Mouse (Mus musculus) heart, postnatal 14 days (tissue): ENCODE results near the gene Arhgap18. TPM values are rescaled to one million over a fixed set of nuclear protein-coding genes. Genes with fewer than 3 reads are reported as not detected.
"Not testable (repeated sequence)": the region's sequence is repeated elsewhere in the genome, so short reads cannot be mapped to it uniquely, and the experiment has no call there.

Experiments used
- DNase-seq, 2 experiments: peaks; one replicate each; pipeline ENCODE4 v3.0.0; 2021 to 2022
- intact Hi-C: fragments of 180-260 bp; cut with DNase I; formaldehyde crosslinking; loops from one replicate; pipeline ENCODE4 v1.15.1; 2025
- total RNA-seq, 2 experiments: library from RNA; stranded (reverse); gene quantifications; 2 replicates each; pipeline ENCODE4 v1.2.3; 2021

The Arhgap18 gene
- total RNA-seq, 2 experiments from 2014 or later: 27.6 to 27.8 TPM

DNA sequence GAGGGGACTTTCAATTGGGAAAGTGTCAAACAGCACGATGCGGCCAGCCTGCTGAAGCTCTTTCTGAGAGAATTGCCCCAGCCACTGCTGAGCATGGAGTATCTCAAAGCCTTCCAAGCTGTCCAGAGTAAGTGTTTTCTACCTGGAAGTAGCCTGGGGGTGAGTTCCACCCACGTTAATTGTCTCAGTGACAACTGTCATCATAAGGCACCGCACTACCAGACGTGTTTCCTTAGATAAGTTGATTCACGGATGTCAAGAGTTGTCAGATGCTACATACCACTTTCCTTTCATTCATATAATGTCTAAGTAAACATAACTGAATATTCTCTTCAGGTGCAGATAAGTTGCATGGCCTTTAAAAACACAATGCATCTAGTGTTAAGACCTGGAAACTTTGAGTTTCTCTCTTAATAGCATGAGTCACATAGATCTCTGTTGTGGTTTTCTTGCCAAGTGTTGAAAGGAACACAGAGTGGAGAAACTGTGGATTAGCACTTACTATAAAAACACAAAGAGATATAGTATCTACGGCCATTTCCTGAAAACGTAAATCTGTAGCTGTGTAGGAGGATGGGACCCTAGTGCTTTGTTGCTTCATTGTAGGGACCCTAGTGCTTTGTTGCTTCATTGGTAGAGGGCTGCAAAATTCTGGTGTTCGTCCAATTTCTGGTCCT is 125.8 kb downstream of the Arhgap18 start:
- DNase-seq: no peak

DNA sequence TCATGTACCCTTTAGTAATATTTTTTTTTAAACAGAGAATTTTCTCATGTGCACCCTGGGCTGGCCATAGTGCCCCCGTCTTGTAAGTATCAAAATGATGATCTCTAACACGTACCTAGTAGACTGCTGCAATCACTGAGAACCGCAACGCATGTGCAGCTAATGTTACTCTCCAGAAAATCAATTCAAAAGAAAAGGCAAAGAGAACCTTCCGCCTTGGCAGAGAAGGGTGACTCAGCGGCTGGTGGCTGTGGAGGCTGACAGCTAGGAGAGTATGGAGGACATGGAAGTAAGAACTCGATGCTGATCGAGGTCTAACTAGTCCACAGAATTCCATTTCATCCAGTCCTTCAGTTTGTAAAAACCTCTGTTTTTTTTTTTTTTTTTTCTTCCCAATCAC is 131.7 kb downstream of the Arhgap18 start:
- intact Hi-C loops: loop anchor here (10.0 kb wide), 1 partner anchor 390 kb away; no protein-coding TSS in a partner anchor
- no peak for DNase-seq

More for the DNA sequence above, 125.8 kb downstream of the Arhgap18 start:
- intact Hi-C loops: no loop called here

- intact Hi-C loops: loop anchor here (2.0 to 10.0 kb wide), 2 partner anchors 136 to 394 kb away; partner anchors contain the start of gene Arhgap18
Observed at GRCm38 (mm10) chr10:26889226-26889625, 136.0 kb downstream of the Arhgap18 start.

GRCm38 (mm10) chr10:26889754-26890153 is 136.5 kb downstream of the Arhgap18 start:
- no peak for DNase-seq
- intact Hi-C loops: loop anchor here (1.0 to 10.0 kb wide), 4 partner anchors 137 to 517 kb away; partner anchors contain the start of gene Arhgap18

More at GRCm38 (mm10) chr10:26889226-26889625, 136.0 kb downstream of the Arhgap18 start:
- no peak for DNase-seq

DNA sequence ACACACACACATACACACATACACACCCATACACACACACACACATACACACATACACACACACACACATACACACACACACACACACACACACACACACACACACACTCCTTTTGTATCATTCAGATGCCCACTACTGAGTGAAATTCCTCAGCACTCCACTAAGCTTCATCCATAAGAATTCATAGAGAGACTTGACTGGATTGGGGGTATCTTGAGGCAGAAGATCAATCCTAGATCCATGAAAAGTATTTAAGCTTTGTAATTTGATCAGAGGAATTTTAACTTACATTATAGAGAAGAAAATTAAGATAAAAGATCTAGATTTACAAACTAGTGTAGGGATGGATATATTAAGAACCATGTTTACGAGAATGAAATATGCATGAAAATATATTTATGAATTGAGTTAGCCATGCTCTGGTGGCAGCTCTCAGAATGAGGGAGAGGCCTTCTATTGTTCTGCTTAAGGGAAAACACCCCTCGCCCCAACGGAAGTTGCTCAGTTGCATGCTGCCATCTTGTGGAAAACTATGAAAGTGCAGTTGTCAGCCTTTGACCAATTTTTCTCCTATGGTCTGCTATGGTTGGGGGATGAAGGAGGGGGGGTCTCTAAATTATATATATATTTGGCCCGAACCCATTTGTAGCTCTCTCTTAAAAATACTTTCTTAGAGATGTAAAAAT is 137.2 kb downstream of the Arhgap18 start:
- DNase-seq: peak; percentile 68 to 81
- intact Hi-C loops: loop anchor here (1.0 to 5.0 kb wide), 2 partner anchors 178 to 518 kb away; no protein-coding TSS in a partner anchor

- DNase-seq: no peak
- intact Hi-C loops: loop anchor here (5.0 kb wide), 1 partner anchor 521 kb away; no protein-coding TSS in a partner anchor
Observed at GRCm38 (mm10) chr10:26893091-26893490, 139.9 kb downstream of the Arhgap18 start.

GRCm38 (mm10) chr10:26895726-26896125 is 142.5 kb downstream of the Arhgap18 start:
- intact Hi-C loops: no loop called here
- no peak for DNase-seq

- intact Hi-C loops: no loop called here
- DNase-seq: no peak
Observed at GRCm38 (mm10) chr10:26900426-26900825, 147.2 kb downstream of the Arhgap18 start.

- intact Hi-C loops: no loop called here
- DNase-seq: no peak
Observed at GRCm38 (mm10) chr10:26903781-26904180, 150.6 kb downstream of the Arhgap18 start.

DNA sequence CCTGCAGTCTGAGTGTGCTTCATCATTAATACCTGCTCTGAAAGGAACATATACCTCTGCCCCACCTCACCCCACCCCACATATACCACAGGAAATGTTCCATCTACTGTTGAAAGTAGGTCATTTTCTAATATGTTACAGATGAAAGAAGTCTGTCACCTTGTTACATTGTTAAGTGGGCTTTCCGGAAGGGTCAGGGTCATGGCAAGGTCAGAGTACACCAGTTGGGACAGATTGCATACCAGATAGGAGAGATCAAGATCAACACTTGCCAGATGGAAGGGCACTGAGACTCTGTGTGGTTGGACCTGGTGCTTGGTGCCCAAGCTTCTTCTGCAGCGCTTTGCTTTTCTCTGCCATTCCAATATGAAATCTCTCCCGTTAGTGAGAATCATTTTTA is 158.0 kb downstream of the Arhgap18 start:
- no peak for DNase-seq
- intact Hi-C loops: no loop called here

DNA sequence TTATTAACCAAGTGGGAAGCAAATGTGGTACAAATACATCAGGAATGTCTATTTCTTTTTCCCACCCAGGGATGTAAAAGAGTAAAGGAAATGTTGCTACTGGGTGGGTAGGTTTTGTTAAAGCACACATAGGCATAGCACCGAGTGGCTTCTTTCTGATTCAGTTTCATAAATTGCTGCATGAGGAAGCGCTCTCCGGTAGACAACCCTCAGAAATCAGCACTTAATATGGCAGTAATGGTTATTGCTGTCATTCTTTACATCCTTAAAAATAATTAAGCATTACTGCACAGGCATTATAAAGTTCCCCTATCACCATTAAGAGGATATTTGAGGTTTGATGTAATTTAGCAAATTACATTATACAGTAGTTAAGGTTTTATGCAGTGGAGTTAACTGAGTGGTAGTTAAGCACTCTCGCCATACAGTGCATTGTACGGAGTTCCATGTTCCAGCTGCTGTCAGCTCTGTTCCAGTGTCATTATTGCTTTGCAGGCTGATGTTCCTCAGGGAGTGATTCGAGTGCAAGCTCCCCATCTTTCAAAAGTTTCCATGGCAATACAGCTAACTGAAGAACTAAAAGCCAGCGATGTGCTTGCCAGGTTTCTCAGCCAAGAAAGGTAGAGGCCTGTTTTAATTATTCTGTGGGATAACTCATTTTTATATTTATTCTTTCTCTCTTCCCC is 159.0 kb downstream of the Arhgap18 start:
- intact Hi-C loops: no loop called here

DNA sequence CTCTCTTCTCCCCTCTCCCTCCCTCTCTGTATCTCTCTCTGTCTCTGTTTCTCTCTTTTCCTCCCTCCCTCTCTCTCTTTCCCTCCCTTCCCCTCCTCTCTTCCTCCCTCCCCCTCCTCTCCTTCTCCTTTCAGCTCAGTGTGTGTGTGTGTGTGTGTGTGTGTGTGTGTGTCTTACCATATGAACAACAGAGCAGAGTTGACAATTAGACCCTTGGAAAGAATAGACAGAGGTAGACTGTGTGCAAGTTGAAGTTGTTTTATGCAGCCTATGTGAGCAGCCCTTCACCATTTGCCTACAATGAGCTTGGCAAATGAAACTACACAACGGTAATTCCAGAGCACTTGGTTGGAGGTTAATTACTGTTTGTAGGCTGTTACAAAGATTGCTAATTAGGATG is 159.6 kb downstream of the Arhgap18 start:
- intact Hi-C loops: no loop called here
- DNase-seq: no peak

More for the DNA sequence above, 159.0 kb downstream of the Arhgap18 start:
- DNase-seq: no peak

DNA sequence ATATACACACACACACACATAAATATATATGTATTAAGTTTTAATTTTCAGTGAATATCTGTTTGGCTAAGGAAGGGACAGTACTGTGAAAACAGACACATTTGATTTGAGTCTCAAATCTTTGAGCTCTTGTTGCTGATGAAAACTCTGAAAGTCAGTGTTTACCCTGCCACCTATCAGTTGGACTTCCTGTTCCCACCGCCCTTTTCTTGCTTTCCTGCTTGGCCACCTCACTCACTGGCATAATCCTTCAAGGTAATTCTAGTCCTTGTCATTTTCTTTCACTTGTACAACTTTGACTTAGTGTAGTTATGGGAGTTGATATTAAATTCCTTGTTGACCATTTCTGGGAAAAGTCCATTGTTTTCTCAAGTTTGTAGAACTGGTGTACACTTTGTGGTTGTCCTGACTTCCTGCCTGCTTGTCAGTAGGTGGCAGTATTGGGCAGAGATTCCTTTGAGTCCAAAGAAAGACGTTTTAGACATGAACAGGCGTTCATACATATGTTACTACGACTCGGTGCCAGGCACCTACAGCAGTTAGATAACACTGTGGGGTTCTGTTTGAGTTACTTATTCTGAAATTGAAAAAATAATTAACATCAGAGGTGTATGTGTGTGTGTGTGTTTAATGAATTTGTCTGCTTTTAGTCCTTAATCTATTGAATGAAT is 166.2 kb downstream of the Arhgap18 start:
- intact Hi-C loops: no loop called here

DNA sequence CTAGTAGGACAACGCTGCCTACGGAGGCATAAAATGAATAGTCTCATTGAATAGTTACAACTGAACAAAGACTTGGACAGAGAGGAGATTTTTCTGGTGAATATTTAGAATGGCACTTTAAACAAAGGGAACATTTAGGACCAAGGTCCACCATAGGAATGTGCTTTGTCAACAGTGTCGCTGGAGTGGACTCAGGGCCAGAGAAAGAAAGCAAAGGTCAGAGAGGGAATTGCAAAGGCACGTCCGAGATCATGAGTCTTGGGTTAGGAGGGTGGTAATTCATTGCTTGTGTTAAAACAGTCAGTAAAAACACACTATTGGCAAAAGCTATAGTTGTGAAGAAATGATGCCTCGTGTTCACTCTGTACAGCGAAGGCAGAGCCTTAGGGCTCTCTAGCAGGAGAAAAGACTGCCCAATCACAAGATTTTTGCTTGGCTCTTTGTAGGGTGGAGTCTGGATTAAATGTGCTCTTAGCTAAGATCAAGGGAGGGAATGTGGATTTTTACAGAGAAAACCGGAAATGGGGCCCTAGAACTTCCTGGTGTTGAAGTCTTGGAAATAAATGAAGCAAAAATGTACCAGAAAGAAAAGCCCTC is 167.3 kb downstream of the Arhgap18 start:
- no peak for DNase-seq
- intact Hi-C loops: loop anchor here (2.0 kb wide), 1 partner anchor 74 kb away; no protein-coding TSS in a partner anchor

More for the DNA sequence above, 166.2 kb downstream of the Arhgap18 start:
- peak; percentile 13 to 50 for DNase-seq

GRCm38 (mm10) chr10:26936056-26936455 is 182.8 kb downstream of the Arhgap18 start:
- intact Hi-C loops, DNase-seq: not testable (repeated sequence)

DNA sequence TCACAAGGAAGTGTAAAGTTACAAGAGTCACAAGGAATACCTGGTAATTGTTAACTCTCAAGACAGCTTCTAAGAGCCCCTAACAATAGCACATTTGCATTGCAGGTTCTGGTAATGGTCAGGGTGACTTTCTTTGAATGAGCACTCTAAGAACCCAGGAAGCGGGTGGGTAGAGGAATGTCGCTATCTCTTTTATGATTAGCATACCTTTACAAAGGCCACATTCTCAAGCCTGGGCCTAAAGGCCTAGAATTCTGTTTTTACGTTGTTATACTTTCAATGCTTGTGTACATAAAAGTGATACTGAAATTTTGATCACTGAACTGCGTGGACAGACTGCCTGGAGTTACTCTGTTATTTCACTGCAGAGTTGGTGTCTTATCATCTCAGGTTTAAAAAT is 185.2 kb downstream of the Arhgap18 start:
- DNase-seq, intact Hi-C loops: not testable (repeated sequence)

- DNase-seq: no peak
- intact Hi-C loops: no loop called here
Observed at GRCm38 (mm10) chr10:26939549-26939948, 186.3 kb downstream of the Arhgap18 start.

- intact Hi-C loops: no loop called here
- no peak for DNase-seq
Observed at GRCm38 (mm10) chr10:26948331-26948730, 195.1 kb downstream of the Arhgap18 start.

DNA sequence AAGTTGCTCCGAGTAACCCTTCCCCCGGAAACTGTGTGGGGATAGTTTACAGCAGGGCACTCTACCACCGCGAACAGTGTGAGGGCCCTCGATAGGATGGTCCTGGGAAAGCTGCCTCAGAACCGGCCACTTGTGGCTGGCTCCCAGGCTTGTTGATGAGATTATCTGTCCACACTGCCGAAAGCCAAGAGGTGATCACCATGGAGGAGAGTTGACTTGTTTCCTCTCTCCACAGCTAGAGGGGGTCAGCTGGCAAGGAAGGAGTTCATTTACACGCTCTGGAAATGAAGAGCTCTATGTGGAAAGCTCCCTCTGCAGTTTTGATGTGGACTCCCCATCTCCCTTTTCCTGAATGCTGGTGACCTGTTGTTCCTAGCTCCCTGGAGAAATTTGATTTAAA is 196.4 kb downstream of the Arhgap18 start:
- DNase-seq: no peak
- intact Hi-C loops: no loop called here

- intact Hi-C loops: no loop called here
- no peak for DNase-seq
Observed at GRCm38 (mm10) chr10:26950448-26950847, 197.2 kb downstream of the Arhgap18 start.
